25 mouse cellular contexts compared by ENCODE assay signal in the genomic region with DNA sequence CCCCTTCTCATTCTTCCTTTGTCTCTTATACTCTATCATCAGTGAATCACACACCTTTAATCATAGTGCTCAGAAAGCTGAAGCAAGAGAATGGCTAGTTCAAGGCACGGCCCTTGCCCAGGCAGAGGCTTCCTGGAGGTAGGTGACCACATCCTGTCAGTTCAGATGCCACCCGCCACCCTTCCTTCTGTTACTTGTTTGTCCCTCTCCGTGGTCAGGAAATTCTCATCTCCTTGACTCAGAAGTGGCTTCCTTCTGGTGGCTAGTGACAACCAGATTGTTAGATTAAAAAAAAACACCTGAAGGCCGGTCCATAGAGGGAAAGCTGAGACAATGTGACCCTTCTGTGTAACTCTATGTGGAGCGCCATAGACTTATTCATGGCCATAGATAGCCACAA.
DNase-seq lines count a peak whose midpoint lies in the region; ATAC-seq and TF ChIP-seq lines count a peak whose summit lies in the region.
"Had no signal": no experiment of that assay in that cellular context is flagged by ENCODE, and none has a peak within 500 bp of the region (broad histone marks: within the 10 kb centered on the region; RNA-seq: fewer than 3 reads in every experiment).

No protein-coding gene starts in this region.

- no peaks in the 10 kb centered on the region for H3K36me3 ChIP-seq in hindbrain, postnatal 0 days (ENCODE audit: insufficient read depth, low read length)
- no peaks in the 10 kb centered on the region for H3K36me3 ChIP-seq in midbrain, embryonic 11.5 days (ENCODE audit: control insufficient read depth, insufficient read depth, low read length)
- H3K36me3 ChIP-seq: embryonic facial prominence, embryonic 12.5 days; embryonic facial prominence, embryonic 15.5 days; heart, embryonic 12.5 days; heart, embryonic 15.5 days had no signal

- no peak overlapping the region for H3K4me3 ChIP-seq in hindbrain, postnatal 0 days (ENCODE audit: low read length)
- no peak overlapping the region for H3K4me3 ChIP-seq in midbrain, embryonic 11.5 days (ENCODE audit: low read depth, low read length)
- H3K4me3 ChIP-seq: embryonic facial prominence, embryonic 12.5 days; embryonic facial prominence, embryonic 15.5 days; gastrocnemius, adult 2 months; heart, embryonic 12.5 days; heart, embryonic 15.5 days had no signal

- DNase-seq in 416B (ENCODE audit: low read depth), result peak; percentile 92
- DNase-seq in right cerebral cortex, adult 2 months (ENCODE audit: low spot score in 2 of 2), result no peak
- no peak for DNase-seq in hindbrain, postnatal 0 days (ENCODE audit: low spot score)
- DNase-seq in midbrain, embryonic 11.5 days (ENCODE audit: low spot score, missing footprints), result no peak
- DNase-seq: adrenal gland, adult 8-10 months; adrenal gland, postnatal 25 days; cerebellum, adult 11-12 months; cerebellum, adult 8-10 months; cerebellum, postnatal 10 days; cerebellum, postnatal 36 days; forebrain, postnatal 0 days; gastrocnemius, adult 2 months; gastrocnemius, postnatal 14 days; heart, postnatal 10 days; heart, postnatal 36 days had no signal

- H3K27ac ChIP-seq in hindbrain, postnatal 0 days, result no peak overlapping the region
- H3K27ac ChIP-seq in midbrain, embryonic 11.5 days (ENCODE audit: low read depth, low read length), result no peak overlapping the region
- H3K27ac ChIP-seq: embryonic facial prominence, embryonic 12.5 days; embryonic facial prominence, embryonic 15.5 days; gastrocnemius, adult 2 months; heart, embryonic 15.5 days; hindbrain, embryonic 14.5 days had no signal

- H3K4me1 ChIP-seq in hindbrain, postnatal 0 days (ENCODE audit: insufficient read depth, low read length), result no peaks in the 10 kb centered on the region
- no peaks in the 10 kb centered on the region for H3K4me1 ChIP-seq in midbrain, embryonic 11.5 days (ENCODE audit: control insufficient read depth, insufficient read depth, low read length)
- H3K4me1 ChIP-seq: embryonic facial prominence, embryonic 12.5 days; embryonic facial prominence, embryonic 15.5 days; heart, embryonic 12.5 days; heart, embryonic 15.5 days had no signal

- no peak for TF ChIP-seq CTCF in hindbrain, postnatal 0 days (IDR thresholded peaks at IDR 0.05; ENCODE audit: low read depth)

- 86% methylated on average over 5 of the region's 5 CpGs for WGBS in hindbrain, postnatal 0 days
- 94% methylated on average over 5 of the region's 5 CpGs for WGBS in midbrain, embryonic 11.5 days

- H3K27me3 ChIP-seq in hindbrain, postnatal 0 days (ENCODE audit: insufficient read depth, low read length), result no peaks in the 10 kb centered on the region
- H3K27me3 ChIP-seq in midbrain, embryonic 11.5 days (ENCODE audit: control insufficient read depth, insufficient read depth, low read length), result no peaks in the 10 kb centered on the region
- H3K27me3 ChIP-seq: embryonic facial prominence, embryonic 12.5 days; embryonic facial prominence, embryonic 15.5 days; heart, embryonic 12.5 days; heart, embryonic 15.5 days had no signal

- ATAC-seq in common myeloid progenitor, adult 5-6 weeks (replicated peaks; ENCODE audit: low read depth, poor library complexity, severe bottlenecking), result peak; percentile 85
- peak; percentile 79 for ATAC-seq in megakaryocyte, adult 5-6 weeks (ENCODE audit: poor library complexity, severe bottlenecking)
- no peak for ATAC-seq in hindbrain, postnatal 0 days
- no peak for ATAC-seq in midbrain, embryonic 11.5 days (ENCODE audit: low FRiP score)
- ATAC-seq: activated CD4-positive, CD25-positive, alpha-beta regulatory T cell, adult 4 months; forebrain, embryonic 14.5 days; forebrain, postnatal 0 days; intestine, postnatal 0 days had no signal

- no peak overlapping the region for H3K4me2 ChIP-seq in hindbrain, postnatal 0 days (ENCODE audit: low read depth, low read length)
- H3K4me2 ChIP-seq in midbrain, embryonic 11.5 days, result no peak overlapping the region
- H3K4me2 ChIP-seq: embryonic facial prominence, embryonic 12.5 days; embryonic facial prominence, embryonic 15.5 days; heart, embryonic 12.5 days; heart, embryonic 15.5 days; hindbrain, embryonic 14.5 days had no signal

- no peaks in the 10 kb centered on the region for H3K9me3 ChIP-seq in hindbrain, postnatal 0 days (ENCODE audit: low read length)
- H3K9me3 ChIP-seq in midbrain, embryonic 11.5 days (ENCODE audit: control insufficient read depth, low read length), result no peaks in the 10 kb centered on the region
- H3K9me3 ChIP-seq: embryonic facial prominence, embryonic 12.5 days; embryonic facial prominence, embryonic 15.5 days; heart, embryonic 12.5 days; heart, embryonic 15.5 days had no signal

- no peak overlapping the region for H3K9ac ChIP-seq in hindbrain, postnatal 0 days (replicated peaks; ENCODE audit: low read length)
- no peak overlapping the region for H3K9ac ChIP-seq in midbrain, embryonic 11.5 days (ENCODE audit: low read length)
- H3K9ac ChIP-seq: embryonic facial prominence, embryonic 12.5 days; embryonic facial prominence, embryonic 15.5 days; forebrain, postnatal 0 days; heart, embryonic 12.5 days; heart, embryonic 15.5 days; hindbrain, embryonic 14.5 days had no signal

Comparison
In these comparisons a context has a peak if more than half of its experiments do, and no peak if none do; other contexts are left out.
1. ATAC-seq: peak in common myeloid progenitor, adult 5-6 weeks (single experiment) and megakaryocyte, adult 5-6 weeks (single experiment); none in hindbrain, postnatal 0 days (single experiment) and midbrain, embryonic 11.5 days (single experiment).